Mouse (Mus musculus) cortical plate, adult 2 months (tissue): ENCODE measurements at regions not wholly inside any gene's neighbourhood (a gene's known extent, or its start where the extent isn't known, plus 50 kb on each side); places are given as distances from the start of the nearest gene placed in this dataset.
A peak's percentile ranks its signal among the peaks of the same experiment; 100 is the strongest.

Experiments used
- H3K27ac ChIP-seq: fragments of 200-500 bp; 2 replicates; pipeline ENCODE4 v1.5.1; 2012; ENCODE audit warnings: low read length, control low read depth, inconsistent platforms; ENCODE audit not compliant: insufficient read depth
- H3K4me1 ChIP-seq: fragments of 200-500 bp; 2 replicates; pipeline ENCODE4 v1.6.1; 2011; ENCODE audit warnings: low read length; ENCODE audit not compliant: control insufficient read depth, insufficient read depth
- H3K4me3 ChIP-seq: fragments of 200-500 bp; 2 replicates; pipeline ENCODE4 v1.5.1; 2011; ENCODE audit warnings: mild to moderate bottlenecking, low read length, control low read depth; ENCODE audit not compliant: insufficient read depth
- CTCF ChIP-seq: fragments of 200-500 bp; IDR thresholded peaks from 2 replicates; pipeline ENCODE4 v1.5.1; 2011; ENCODE audit warnings: mild to moderate bottlenecking, control low read depth, low read length; ENCODE audit not compliant: insufficient read depth; ENCODE audit errors: extremely low read depth
- POLR2A ChIP-seq: fragments of 200-500 bp; IDR thresholded peaks from 2 replicates; pipeline ENCODE4 v1.6.1; 2011; ENCODE audit warnings: mild to moderate bottlenecking, low read length, control low read depth; ENCODE audit not compliant: insufficient read depth; ENCODE audit errors: extremely low read depth

GRCm38 (mm10) chr11:25301130-25301529 lies 909.4 kb downstream of the 5730522E02Rik start:
- H3K4me1 ChIP-seq: no peaks in the 10 kb centered on the region
- H3K4me3 ChIP-seq: no peak overlapping the region
- TF ChIP-seq POLR2A (no peak), CTCF (peak; percentile 59)
- H3K27ac ChIP-seq: no peak overlapping the region

GRCm38 (mm10) chr11:25288346-25288745 lies 922.2 kb downstream of the 5730522E02Rik start:
- Histone ChIP-seq H3K27ac (no peak overlapping the region), H3K4me1 (peaks cover 4% of the 10 kb centered on the region; the same call in 1 of the 2 replicates), H3K4me3 (peak overlapping the region; percentile 23)
- TF ChIP-seq CTCF (no peak), POLR2A (no peak)

GRCm38 (mm10) chr11:25287458-25288247 lies 922.9 kb downstream of the 5730522E02Rik start:
- TF ChIP-seq POLR2A (no peak), CTCF (no peak)
- H3K4me3 ChIP-seq: peak overlapping the region; percentile 23; the same call in 1 of the 2 replicates
- H3K4me1 ChIP-seq: peaks cover 4% of the 10 kb centered on the region; the same call in 1 of the 2 replicates
- no peak overlapping the region for H3K27ac ChIP-seq

GRCm38 (mm10) chr11:25269936-25270540 lies 940.5 kb downstream of the 5730522E02Rik start:
- Histone ChIP-seq H3K4me1 (no peaks in the 10 kb centered on the region), H3K27ac (no peak overlapping the region), H3K4me3 (no peak overlapping the region)
- TF ChIP-seq CTCF (no peak), POLR2A (no peak)

- TF ChIP-seq POLR2A (no peak), CTCF (no peak)
- Histone ChIP-seq H3K4me3 (no peak overlapping the region), H3K27ac (no peak overlapping the region), H3K4me1 (no peaks in the 10 kb centered on the region)
These were observed 947.7 kb downstream of the 5730522E02Rik start for GRCm38 (mm10) chr11:25262906-25263305.

- TF ChIP-seq CTCF (no peak), POLR2A (no peak)
- no peaks in the 10 kb centered on the region for H3K4me1 ChIP-seq
- no peak overlapping the region for H3K4me3 ChIP-seq
- H3K27ac ChIP-seq: no peak overlapping the region
These were observed 950.9 kb downstream of the 5730522E02Rik start for GRCm38 (mm10) chr11:25259691-25260090.

- TF ChIP-seq CTCF (no peak), POLR2A (no peak)
- Histone ChIP-seq H3K27ac (no peak overlapping the region), H3K4me3 (no peak overlapping the region), H3K4me1 (no peaks in the 10 kb centered on the region; the same call in 1 of the 2 replicates)
These were observed 977.1 kb downstream of the 5730522E02Rik start for GRCm38 (mm10) chr11:25233360-25233890.
